Mouse (Mus musculus) layer of hippocampus, adult 2 months (tissue): Measurements from ENCODE around the gene Odf3. TPM values are rescaled to one million over a fixed set of nuclear protein-coding genes. Genes with fewer than 3 reads are reported as not detected.

ENCODE experiments used
- DNase-seq, 2 experiments: peaks; one replicate each; pipeline ENCODE4 v3.0.0; 2022; ENCODE audit warnings: low spot score in 2 of 2
- H3K27ac ChIP-seq: fragments of 200-600 bp; 2 replicates; pipeline ENCODE4 v1.8.1; 2022
- H3K4me3 ChIP-seq: fragments of 200-600 bp; 2 replicates; pipeline ENCODE4 v1.8.1; 2022; ENCODE audit warnings: mild to moderate bottlenecking
- CTCF ChIP-seq: fragments of 200-600 bp; conservative IDR thresholded peaks from 2 replicates; pipeline ENCODE4 v1.8.1; 2022; ENCODE audit warnings: antibody characterized with exemption, mild to moderate bottlenecking, moderate library complexity
- total RNA-seq, 2 experiments: library from RNA; stranded (reverse); gene quantifications; 2 replicates each; pipeline ENCODE4 v1.2.3; 2021

The Odf3 gene
- total RNA-seq, 2 experiments from 2014 or later: not detected

- no peak overlapping the region for H3K27ac ChIP-seq
- no peak for TF ChIP-seq CTCF
- DNase-seq: no peak
- H3K4me3 ChIP-seq: no peak overlapping the region
Measured at GRCm38 (mm10) chr7:140833341-140833740, 14.3 kb upstream of the Odf3 start.

- no peak for TF ChIP-seq CTCF
- no peak within 1 kb of the TSS for H3K4me3 ChIP-seq
- H3K27ac ChIP-seq: peak within 1 kb of the TSS; percentile 91
- DNase-seq: no peak
Measured at GRCm38 (mm10) chr7:140834968-140835757, 12.4 kb upstream of the Odf3 start, which contains the start of gene Urah. TSS of gene Urah (plus strand) at chr7:140835018.

DNA sequence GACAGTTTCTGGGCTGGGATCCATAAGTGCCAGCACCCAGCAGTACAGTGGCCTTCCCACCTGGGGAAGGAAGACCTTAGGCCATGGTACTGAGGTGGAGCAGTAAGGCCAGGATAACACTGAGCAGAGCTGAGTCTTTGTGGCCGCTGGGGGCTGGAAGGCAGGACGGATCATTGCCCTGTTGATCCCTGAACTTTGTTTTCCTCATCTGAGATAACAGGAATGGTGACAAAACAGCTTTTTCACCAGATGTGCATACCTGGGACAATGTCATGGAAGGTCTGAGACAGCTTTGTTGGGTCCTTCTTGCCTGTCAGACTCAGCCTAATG, 11.9 kb upstream of the Odf3 start:
- no peak for DNase-seq
- Histone ChIP-seq H3K27ac (peak overlapping the region; percentile 91), H3K4me3 (no peak overlapping the region)
- no peak for TF ChIP-seq CTCF

GRCm38 (mm10) chr7:140836243-140837115, 11.1 kb upstream of the Odf3 start:
- DNase-seq: peak; percentile 62 to 77
- no peak for TF ChIP-seq CTCF
- H3K27ac ChIP-seq: peak overlapping the region; percentile 91
- H3K4me3 ChIP-seq: no peak overlapping the region

DNA sequence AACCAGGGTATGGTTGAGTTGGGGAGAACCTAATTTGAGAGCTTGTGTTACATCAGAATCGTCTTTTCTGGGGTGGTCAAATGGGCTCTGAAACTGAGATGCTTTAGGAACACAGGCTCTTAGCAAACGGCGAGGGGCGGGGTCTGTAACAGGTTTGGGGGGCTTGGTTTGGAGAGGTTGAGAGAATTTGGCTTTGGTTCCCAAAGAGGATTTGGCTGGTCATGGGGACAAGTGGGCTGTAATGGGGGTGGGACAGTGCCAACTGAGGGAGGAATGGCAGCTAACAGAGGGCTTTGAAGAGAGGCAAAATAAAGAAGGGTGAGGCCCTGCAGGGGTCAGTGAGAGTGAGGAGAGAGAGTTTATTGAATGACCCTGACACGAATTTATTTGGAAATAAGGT, 8.0 kb upstream of the Odf3 start:
- TF ChIP-seq CTCF: no peak
- no peak for DNase-seq
- Histone ChIP-seq H3K27ac (0 out of 2 replicates have a peak overlapping the region, but pooled peaks have one; percentile 69), H3K4me3 (no peak overlapping the region)

- Histone ChIP-seq H3K4me3 (no peak overlapping the region), H3K27ac (peak overlapping the region; percentile 69)
- no peak for DNase-seq
- no peak for TF ChIP-seq CTCF
Measured at GRCm38 (mm10) chr7:140840750-140841735, 6.6 kb upstream of the Odf3 start.

- Histone ChIP-seq H3K27ac (no peak overlapping the region), H3K4me3 (no peak overlapping the region)
- no peak for TF ChIP-seq CTCF
- DNase-seq: no peak
Measured at GRCm38 (mm10) chr7:140843806-140844205, 3.8 kb upstream of the Odf3 start.

DNA sequence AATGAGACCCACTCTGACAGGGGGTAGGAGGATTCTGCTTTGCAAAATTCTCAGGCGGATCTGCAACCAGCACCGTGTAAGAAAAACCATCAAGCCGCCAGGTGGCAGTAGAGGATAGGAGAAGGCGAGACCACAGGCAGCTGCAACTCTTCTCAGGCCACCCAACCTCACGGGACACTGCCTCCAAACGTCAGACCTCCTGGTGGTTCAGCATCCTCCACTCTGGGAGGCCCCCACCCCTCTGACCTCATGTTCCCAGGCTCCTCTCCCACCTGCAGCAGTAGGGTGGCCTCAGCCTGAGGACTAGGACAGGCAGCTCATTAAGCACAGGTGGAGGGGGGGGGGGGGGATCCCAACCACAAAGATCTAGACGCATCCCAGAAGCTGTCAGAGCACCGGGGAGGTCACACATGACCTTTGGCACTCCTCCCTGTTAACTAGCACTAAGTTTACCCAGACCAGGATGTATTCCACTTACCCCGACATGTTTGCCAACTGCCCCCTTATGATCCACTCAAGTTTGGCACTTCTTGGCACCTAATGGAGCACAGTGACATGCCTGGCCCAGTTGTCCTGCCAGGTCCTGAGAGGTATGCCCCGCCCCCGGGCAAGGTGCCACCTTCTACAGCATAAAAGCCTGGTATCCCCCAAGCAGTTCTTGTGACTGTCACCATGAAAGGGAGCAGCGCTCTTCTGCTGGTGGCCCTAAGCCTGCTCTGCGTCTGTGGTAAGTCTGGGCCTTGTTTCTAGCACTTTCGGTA, 2.5 kb upstream of the Odf3 start, which contains the start of gene Scgb1c1:
Scgb1c1 (plus strand) TSS at position 643 of the 761 bp plus-strand sequence.
- peak; percentile 91 for TF ChIP-seq CTCF
- DNase-seq: peak; percentile 85 to 94
- no peak within 1 kb of the TSS for H3K27ac ChIP-seq
- H3K4me3 ChIP-seq: no peak within 1 kb of the TSS

- Histone ChIP-seq H3K27ac (no peak overlapping the region), H3K4me3 (no peak overlapping the region)
- DNase-seq: no peak
- no peak; the same call in 1 of the 2 replicates for TF ChIP-seq CTCF
Measured at GRCm38 (mm10) chr7:140845683-140846082, 1.9 kb upstream of the Odf3 start.

DNA sequence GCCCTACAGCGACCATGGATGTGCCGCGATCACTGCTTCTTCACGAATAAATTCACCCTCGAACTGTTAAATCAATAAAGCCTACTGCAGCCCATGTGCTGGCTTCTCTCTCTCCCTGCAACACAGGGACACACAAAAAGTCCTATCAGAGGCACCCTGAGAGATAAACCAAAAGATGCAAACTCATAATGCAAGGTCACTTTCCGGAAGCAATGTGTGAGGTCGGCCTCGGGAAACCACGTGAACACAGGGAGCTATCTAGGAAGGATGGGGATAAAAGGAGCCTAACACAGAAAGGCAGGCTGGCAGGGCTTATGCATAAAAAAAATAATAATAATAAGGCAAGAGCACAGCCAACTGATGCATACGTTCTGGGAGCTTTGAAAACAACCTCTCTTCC, 929 bp upstream of the Odf3 start:
- TF ChIP-seq CTCF: no peak
- H3K27ac ChIP-seq: no peak overlapping the region
- no peak for DNase-seq
- no peak overlapping the region for H3K4me3 ChIP-seq

DNA sequence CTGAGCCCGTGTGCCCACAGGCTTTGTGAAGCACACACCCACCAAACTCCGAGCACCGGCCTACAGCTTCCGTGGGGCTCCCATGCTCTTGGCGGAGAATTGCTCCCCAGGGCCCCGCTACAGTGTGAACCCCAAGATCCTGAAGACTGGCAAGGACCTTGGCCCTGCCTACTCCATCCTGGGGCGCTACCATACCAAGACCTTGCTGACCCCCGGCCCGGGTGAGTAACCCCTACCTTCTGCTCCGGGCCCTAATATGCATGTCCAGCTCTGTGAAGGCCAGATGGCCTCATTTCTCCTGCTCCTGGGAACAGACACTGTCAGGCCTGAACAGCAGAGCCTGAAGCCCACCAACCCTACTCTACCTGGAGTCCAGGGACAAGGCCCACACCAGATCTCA, 986 bp downstream of the Odf3 start:
- no peak for DNase-seq
- Histone ChIP-seq H3K4me3 (no peak overlapping the region), H3K27ac (no peak overlapping the region)
- TF ChIP-seq CTCF: no peak

GRCm38 (mm10) chr7:140851916-140852315, 4.3 kb downstream of the Odf3 start:
- Histone ChIP-seq H3K4me3 (no peak overlapping the region), H3K27ac (no peak overlapping the region)
- DNase-seq: no peak
- no peak for TF ChIP-seq CTCF
